Mouse (Mus musculus) small intestine, adult 2 months (tissue): ENCODE measurements around the gene Slc47a1. TPM values are rescaled to one million over a fixed set of nuclear protein-coding genes. Genes with fewer than 3 reads are reported as not detected.
"Not testable (repeated sequence)": the region's sequence is repeated elsewhere in the genome, so short reads cannot be mapped to it uniquely, and the experiment has no call there.

ENCODE experiments used
- H3K27ac ChIP-seq: fragments of 200-500 bp; 2 replicates; pipeline ENCODE4 v1.5.1; 2012; ENCODE audit warnings: low read depth, low read length, control low read depth, inconsistent platforms; ENCODE audit not compliant: insufficient read depth
- H3K27me3 ChIP-seq: fragments of 200-500 bp; 2 replicates; pipeline ENCODE4 v1.6.1; 2012; ENCODE audit warnings: mild to moderate bottlenecking, moderate library complexity, low read length, inconsistent platforms; ENCODE audit not compliant: control insufficient read depth, insufficient read depth
- H3K36me3 ChIP-seq: fragments of 200-500 bp; 2 replicates; pipeline ENCODE4 v1.6.1; 2012; ENCODE audit warnings: mild to moderate bottlenecking, low read length, control low read depth, inconsistent platforms; ENCODE audit not compliant: control insufficient read depth, insufficient read depth
- H3K4me1 ChIP-seq: fragments of 200-500 bp; 2 replicates; pipeline ENCODE4 v1.6.1; 2012; ENCODE audit warnings: low read length, inconsistent platforms, mixed read lengths; ENCODE audit not compliant: control insufficient read depth, insufficient read depth, insufficient read length
- H3K4me3 ChIP-seq: fragments of 200-500 bp; 2 replicates; pipeline ENCODE4 v1.5.1; 2012; ENCODE audit warnings: low read depth, mild to moderate bottlenecking, control low read depth, inconsistent platforms, low read length, moderate library complexity
- CTCF ChIP-seq: fragments of 200-500 bp; IDR thresholded peaks from 2 replicates; pipeline ENCODE4 v1.5.1; 2012; ENCODE audit warnings: low read depth, mild to moderate bottlenecking, control low read depth, inconsistent platforms, low read length, moderate library complexity, mixed read lengths; ENCODE audit not compliant: insufficient replicate concordance, insufficient read length; ENCODE audit errors: extremely low read depth
- POLR2A ChIP-seq: fragments of 200-500 bp; IDR thresholded peaks from 2 replicates; pipeline ENCODE4 v1.6.1; 2012; ENCODE audit warnings: low read depth, mild to moderate bottlenecking, control low read depth, inconsistent platforms, low read length, moderate library complexity
- WGBS: fragments of 180-500 bp; shearing (Covaris S2); methylation state at CpG from one replicate; pipeline ENCODE4 v1.1.7; 2018; 5-methylcytosine and 5-hydroxymethylcytosine counted together
- polyA plus RNA-seq: library from polyadenylated mRNA; depleted of rRNA; stranded (reverse); fragments of >200 nt; gene quantifications from 2 replicates; pipeline ENCODE4 v1.2.3, GENCODE M21; 2012

Slc47a1 gene
- polyA plus RNA-seq, 1 experiment = 25.8 TPM

DNA sequence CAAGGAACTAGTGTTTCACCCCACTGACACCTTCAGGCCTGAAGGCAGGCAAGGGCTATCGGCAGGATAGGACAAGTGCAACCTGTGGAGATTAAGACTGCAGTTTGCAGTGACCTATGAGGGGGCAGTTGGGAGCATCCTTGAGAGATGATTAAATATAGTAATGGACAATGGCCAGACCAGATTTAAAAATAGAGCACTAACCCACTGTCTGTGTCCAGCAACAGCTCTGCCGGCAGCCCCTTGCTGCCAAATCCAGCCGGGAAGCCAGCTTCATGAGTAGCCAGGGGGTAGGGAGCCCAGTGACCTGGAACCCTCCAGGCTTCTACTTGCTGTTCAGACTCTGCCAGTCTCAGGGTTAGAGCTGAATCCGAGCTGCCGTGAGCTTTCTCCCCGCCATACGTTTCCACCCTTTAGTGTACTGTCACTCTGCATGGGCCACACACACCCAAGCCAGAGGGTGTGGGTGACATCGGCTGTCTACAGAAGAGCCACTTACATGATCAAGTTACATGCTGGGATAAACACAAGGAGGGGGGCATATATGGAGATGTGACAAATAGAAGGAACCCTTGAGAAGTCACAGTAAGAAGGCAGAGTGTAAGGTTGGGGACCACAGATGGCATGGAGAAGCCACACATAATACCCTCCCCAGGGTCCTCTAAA is 22.7 kb upstream of the Slc47a1 start:
- H3K27ac ChIP-seq = no peak overlapping the region
- H3K4me3 ChIP-seq = no peak overlapping the region
- TF ChIP-seq POLR2A = no peak
- no peak for TF ChIP-seq CTCF
- WGBS = 78% methylated on average over 8 of the region's 8 CpGs
- H3K27me3 ChIP-seq = no peaks in the 10 kb centered on the region
- no peaks in the 10 kb centered on the region for H3K36me3 ChIP-seq
- no peaks in the 10 kb centered on the region for H3K4me1 ChIP-seq

GRCm38 (mm10) chr11:61397423-61398043 is 19.4 kb upstream of the Slc47a1 start:
- not testable (repeated sequence) for H3K4me1 ChIP-seq, H3K4me3 ChIP-seq, H3K27me3 ChIP-seq, H3K36me3 ChIP-seq, H3K27ac ChIP-seq
- 82% methylated on average over 18 of the region's 18 CpGs for WGBS

DNA sequence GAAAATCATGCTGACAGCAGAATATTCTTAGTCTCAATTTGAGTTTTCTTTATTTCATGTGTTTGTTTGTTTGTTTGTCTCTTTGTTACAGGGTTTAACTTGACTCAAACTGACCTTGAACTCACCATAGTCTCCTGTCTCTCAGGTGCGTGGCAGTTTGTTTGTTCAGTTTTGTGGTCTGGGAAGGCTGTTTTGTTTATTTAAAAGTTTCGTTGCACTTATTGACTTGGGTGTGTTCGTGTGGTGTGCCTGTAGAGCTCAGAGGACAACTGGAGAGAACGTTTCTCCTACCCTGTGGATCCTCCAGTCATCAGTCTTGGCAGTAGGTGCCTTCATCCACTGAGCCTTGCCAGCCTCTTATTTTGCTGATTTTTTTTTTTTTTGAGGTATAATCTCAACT is 10.8 kb upstream of the Slc47a1 start:
- TF ChIP-seq CTCF = no peak
- no peak for TF ChIP-seq POLR2A
- Histone ChIP-seq H3K27ac (no peak overlapping the region), H3K27me3 (no peaks in the 10 kb centered on the region), H3K4me3 (no peak overlapping the region), H3K36me3 (no peaks in the 10 kb centered on the region), H3K4me1 (no peaks in the 10 kb centered on the region)
- 30% methylated on average over 4 of the region's 4 CpGs for WGBS

- no peaks in the 10 kb centered on the region for H3K36me3 ChIP-seq
- no peak overlapping the region for H3K27ac ChIP-seq
- no peak overlapping the region for H3K4me3 ChIP-seq
- no peaks in the 10 kb centered on the region for H3K27me3 ChIP-seq
- H3K4me1 ChIP-seq = no peaks in the 10 kb centered on the region
- 53% methylated on average over 6 of the region's 6 CpGs for WGBS
- TF ChIP-seq CTCF = peak; percentile 49; the same call in 1 of the 2 replicates
- no peak for TF ChIP-seq POLR2A
These were observed 9.9 kb upstream of the Slc47a1 start for GRCm38 (mm10) chr11:61388012-61388411.

GRCm38 (mm10) chr11:61387233-61387632 is 9.1 kb upstream of the Slc47a1 start:
- Histone ChIP-seq H3K27ac (no peak overlapping the region), H3K27me3 (no peaks in the 10 kb centered on the region), H3K4me1 (no peaks in the 10 kb centered on the region), H3K36me3 (no peaks in the 10 kb centered on the region), H3K4me3 (no peak overlapping the region)
- TF ChIP-seq POLR2A (no peak), CTCF (no peak)
- 71% methylated on average over 6 of the region's 6 CpGs for WGBS

GRCm38 (mm10) chr11:61385725-61386124 is 7.6 kb upstream of the Slc47a1 start:
- Histone ChIP-seq H3K4me3 (no peak overlapping the region), H3K4me1 (no peaks in the 10 kb centered on the region), H3K27me3 (no peaks in the 10 kb centered on the region), H3K36me3 (no peaks in the 10 kb centered on the region), H3K27ac (no peak overlapping the region)
- 48% methylated on average over 4 of the region's 4 CpGs for WGBS
- TF ChIP-seq POLR2A = no peak
- TF ChIP-seq CTCF = no peak

GRCm38 (mm10) chr11:61381272-61381671 is 3.1 kb upstream of the Slc47a1 start:
- WGBS = 85% methylated on average over 1 of the region's 1 CpGs
- H3K4me1 ChIP-seq = peaks cover 7% of the 10 kb centered on the region; the same call in 1 of the 2 replicates

More at GRCm38 (mm10) chr11:61381272-61381671, 3.1 kb upstream of the Slc47a1 start:
- no peak overlapping the region for H3K27ac ChIP-seq
- TF ChIP-seq POLR2A (no peak), CTCF (no peak)
- no peaks in the 10 kb centered on the region for H3K36me3 ChIP-seq
- H3K27me3 ChIP-seq = peaks cover 7% of the 10 kb centered on the region
- H3K4me3 ChIP-seq = no peak overlapping the region
